Mouse (Mus musculus) C2C12 (cell line): ENCODE results near the gene A630023A22Rik. TPM values are rescaled to one million over a fixed set of nuclear protein-coding genes. Genes with fewer than 3 reads are reported as not detected.

ENCODE experiments used
- H3K27me3 ChIP-seq: one replicate; pipeline ENCODE4 v1.6.1; 2011; ENCODE audit not compliant: control insufficient read depth, insufficient read depth, insufficient read length
- H3K36me3 ChIP-seq: one replicate; pipeline ENCODE4 v1.6.1; 2011; ENCODE audit not compliant: control insufficient read depth, insufficient read depth
- H3K4me3 ChIP-seq: one replicate; pipeline ENCODE4 v1.5.1; 2011; ENCODE audit warnings: mild to moderate bottlenecking, control low read depth; ENCODE audit not compliant: poor library complexity, insufficient read depth, severe bottlenecking
- H3K79me2 ChIP-seq: one replicate; pipeline ENCODE4 v1.6.1; 2011; ENCODE audit not compliant: control insufficient read depth, insufficient read depth
- H3K79me3 ChIP-seq: one replicate; pipeline ENCODE4 v1.6.1; 2011; ENCODE audit warnings: low read depth, control low read depth
- H3ac ChIP-seq: one replicate; pipeline ENCODE3; 2011; ENCODE audit warnings: low read depth; ENCODE audit not compliant: control insufficient read depth, insufficient read length
- CEBPB ChIP-seq: IDR thresholded peaks from one replicate; pipeline ENCODE4 v1.6.1; 2011; ENCODE audit warnings: low read depth, mild to moderate bottlenecking, control low read depth, moderate library complexity
- CTCF ChIP-seq: IDR thresholded peaks from one replicate; pipeline ENCODE4 v1.5.1; 2011; ENCODE audit not compliant: control insufficient read depth, insufficient read depth, insufficient read length
- FOSL1 ChIP-seq: IDR thresholded peaks from one replicate; pipeline ENCODE4 v1.8.0; 2011; ENCODE audit warnings: mild to moderate bottlenecking, low read length; ENCODE audit not compliant: poor library complexity, insufficient read depth, severe bottlenecking
- MAX ChIP-seq: IDR thresholded peaks from one replicate; pipeline ENCODE4 v1.6.1; 2011; ENCODE audit warnings: mild to moderate bottlenecking, control low read depth
- MYOD1 ChIP-seq: IDR thresholded peaks from one replicate; pipeline ENCODE4 v1.6.1; 2011; ENCODE audit warnings: low read depth; ENCODE audit not compliant: control insufficient read depth, insufficient read length
- MYOG ChIP-seq: IDR thresholded peaks from one replicate; pipeline ENCODE4 v1.6.1; 2011; ENCODE audit not compliant: control insufficient read depth, insufficient read length; ENCODE audit errors: extremely low read depth
- USF1 ChIP-seq: IDR thresholded peaks from one replicate; pipeline ENCODE4 v1.6.1; 2011; ENCODE audit warnings: low read depth, mild to moderate bottlenecking, control low read depth, moderate library complexity
- polyA plus RNA-seq: library from polyadenylated mRNA; unstranded; fragments of >200 nt; fragmentation: generic; extraction: Trizol; gene quantifications from one replicate; pipeline ENCODE4 v1.2.1, GENCODE M21; 2012; ENCODE audit warnings: missing spikeins

The A630023A22Rik gene
- polyA plus RNA-seq, 1 experiment = 0.59 TPM

GRCm38 (mm10) chr14:34114311-34114710, 11.8 kb upstream of the A630023A22Rik start:
- TF ChIP-seq MYOG (no peak), CEBPB (no peak), CTCF (no peak), FOSL1 (no peak), MYOD1 (no peak), USF1 (no peak), MAX (no peak)
- no peaks in the 10 kb centered on the region for H3K36me3 ChIP-seq
- H3K27me3 ChIP-seq = no peaks in the 10 kb centered on the region
- no peaks in the 10 kb centered on the region for H3K79me2 ChIP-seq
- no peaks in the 10 kb centered on the region for H3K79me3 ChIP-seq
- H3K4me3 ChIP-seq = no peak overlapping the region
- no peak overlapping the region for H3ac ChIP-seq

- no peak overlapping the region for H3ac ChIP-seq
- no peak overlapping the region for H3K4me3 ChIP-seq
- H3K79me2 ChIP-seq = no peaks in the 10 kb centered on the region
- H3K36me3 ChIP-seq = no peaks in the 10 kb centered on the region
- no peaks in the 10 kb centered on the region for H3K79me3 ChIP-seq
- no peaks in the 10 kb centered on the region for H3K27me3 ChIP-seq
- TF ChIP-seq MAX = no peak
- TF ChIP-seq CEBPB = no peak
- no peak for TF ChIP-seq USF1
- TF ChIP-seq MYOD1 = no peak
- no peak for TF ChIP-seq MYOG
- no peak for TF ChIP-seq FOSL1
- no peak for TF ChIP-seq CTCF
These were observed 5.0 kb upstream of the A630023A22Rik start for GRCm38 (mm10) chr14:34107594-34107993.

- TF ChIP-seq MYOG (no peak), CEBPB (no peak), CTCF (peak; percentile 66)
- Histone ChIP-seq H3K79me3 (no peaks in the 10 kb centered on the region), H3ac (no peak overlapping the region), H3K4me3 (no peak overlapping the region), H3K27me3 (no peaks in the 10 kb centered on the region), H3K79me2 (no peaks in the 10 kb centered on the region), H3K36me3 (no peaks in the 10 kb centered on the region)
These were observed 4.0 kb upstream of the A630023A22Rik start for GRCm38 (mm10) chr14:34106389-34107062.

- Histone ChIP-seq H3K36me3 (peaks cover 4% of the 10 kb centered on the region), H3K4me3 (no peak overlapping the region)
These were observed 2.3 kb upstream of the A630023A22Rik start for GRCm38 (mm10) chr14:34104892-34105291.

GRCm38 (mm10) chr14:34103855-34104254, 1.3 kb upstream of the A630023A22Rik start:
- H3K36me3 ChIP-seq = peaks cover 7% of the 10 kb centered on the region
- no peak overlapping the region for H3ac ChIP-seq
- no peaks in the 10 kb centered on the region for H3K27me3 ChIP-seq
- no peaks in the 10 kb centered on the region for H3K79me2 ChIP-seq
- no peak for TF ChIP-seq MAX
- TF ChIP-seq FOSL1 = no peak
- TF ChIP-seq MYOD1 = no peak
- TF ChIP-seq CTCF = no peak
- no peak for TF ChIP-seq USF1
- no peak for TF ChIP-seq CEBPB
- no peak for TF ChIP-seq MYOG
- no peaks in the 10 kb centered on the region for H3K79me3 ChIP-seq
- no peak overlapping the region for H3K4me3 ChIP-seq

More at GRCm38 (mm10) chr14:34104892-34105291, 2.3 kb upstream of the A630023A22Rik start:
- Histone ChIP-seq H3ac (no peak overlapping the region), H3K79me3 (no peaks in the 10 kb centered on the region), H3K27me3 (no peaks in the 10 kb centered on the region), H3K79me2 (no peaks in the 10 kb centered on the region)
- TF ChIP-seq MYOD1 (no peak), CTCF (peak; percentile 64)

- Histone ChIP-seq H3K79me3 (no peaks in the 10 kb centered on the region), H3K36me3 (peaks cover 24% of the 10 kb centered on the region), H3ac (no peak overlapping the region), H3K79me2 (peaks cover under 1% of the 10 kb centered on the region), H3K27me3 (no peaks in the 10 kb centered on the region), H3K4me3 (no peak overlapping the region)
- TF ChIP-seq FOSL1 (no peak), CEBPB (no peak), USF1 (no peak)
These were observed 6.4 kb downstream of the A630023A22Rik start for GRCm38 (mm10) chr14:34096161-34096560.
